Mouse (Mus musculus) CH12.LX (cell line): ENCODE results near the gene Lrp4. TPM values are rescaled to one million over a fixed set of nuclear protein-coding genes. Genes with fewer than 3 reads are reported as not detected.

Source experiments
- DNase-seq: peaks from one replicate; pipeline ENCODE4 v3.0.0-alpha.2; 2013; ENCODE audit errors: extremely low read depth
- H3K27ac ChIP-seq: 2 replicates; pipeline ENCODE4 v1.5.1; 2012; ENCODE audit warnings: low read depth, mild to moderate bottlenecking, control low read depth, moderate library complexity; ENCODE audit not compliant: insufficient read depth
- H3K27me3 ChIP-seq: replicated peaks from 2 replicates; pipeline ENCODE3; 2012; ENCODE audit warnings: inconsistent platforms
- H3K36me3 ChIP-seq, 2 experiments: replicated peaks in 1 of 2; 2 replicates each; pipeline versions ENCODE3 to v1.6.1; 2012; ENCODE audit warnings: inconsistent platforms in 1 of 2, low read length in 1 of 2, mild to moderate bottlenecking in 1 of 2, mixed read lengths in 1 of 2, moderate library complexity in 1 of 2; ENCODE audit not compliant: control insufficient read depth in 1 of 2, insufficient read depth in 1 of 2
- H3K4me1 ChIP-seq, 2 experiments: 2 replicates each; pipeline ENCODE4 v1.6.1; 2012; ENCODE audit warnings: inconsistent platforms in 1 of 2, moderate library complexity in 1 of 2; ENCODE audit not compliant: insufficient read depth in 2 of 2, control insufficient read depth in 1 of 2
- H3K4me2 ChIP-seq: 2 replicates; pipeline ENCODE4 v1.6.1; 2012; ENCODE audit warnings: low read depth, mild to moderate bottlenecking, control low read depth; ENCODE audit not compliant: poor library complexity, insufficient read depth, severe bottlenecking
- H3K4me3 ChIP-seq, 3 experiments: fragments of 150-350 bp in 1 of 3; sonication (generic) in 1 of 3; replicated peaks in 1 of 3; 2 replicates each; pipeline versions ENCODE3 to v1.5.1; 2011 to 2012; ENCODE audit warnings: low read depth in 2 of 3, low read length in 2 of 3, mild to moderate bottlenecking in 2 of 3, moderate library complexity in 2 of 3, control low read depth in 1 of 3, improper control_type of control experiment in 1 of 3, inconsistent platforms in 1 of 3, mixed read lengths in 1 of 3; ENCODE audit not compliant: poor library complexity in 1 of 3
- H3K79me2 ChIP-seq: replicated peaks from 2 replicates; pipeline ENCODE4 v1.6.1; 2012; ENCODE audit warnings: mild to moderate bottlenecking, moderate library complexity; ENCODE audit not compliant: control insufficient read depth, poor library complexity, insufficient read depth, severe bottlenecking; ENCODE audit errors: extremely low read depth
- H3K9ac ChIP-seq: 2 replicates; pipeline ENCODE4 v1.6.1; 2012; ENCODE audit warnings: low read depth, mild to moderate bottlenecking, control low read depth, moderate library complexity; ENCODE audit not compliant: insufficient read depth
- H3K9me3 ChIP-seq: replicated peaks from 2 replicates; pipeline ENCODE3; 2012; ENCODE audit warnings: low read length, inconsistent platforms, mixed read lengths
- BHLHE40 ChIP-seq: IDR thresholded peaks from 2 replicates; pipeline ENCODE4 v1.6.1; 2011; ENCODE audit warnings: mild to moderate bottlenecking, low read depth, low read length, improper control_type of control experiment
- CHD1 ChIP-seq: IDR thresholded peaks from 2 replicates; pipeline ENCODE4 v1.6.1; 2012; ENCODE audit warnings: low read depth, low read length, improper control_type of control experiment, inconsistent platforms
- CHD2 ChIP-seq: IDR thresholded peaks from 2 replicates; pipeline ENCODE4 v1.6.1; 2011; ENCODE audit warnings: low read length, improper control_type of control experiment
- CTCF ChIP-seq, 2 experiments: IDR thresholded peaks in 1 of 2; conservative IDR thresholded peaks in 1 of 2; 2 replicates each; pipeline ENCODE4 v1.5.1; 2011 to 2012; ENCODE audit warnings: low read depth in 2 of 2, low read length in 2 of 2, improper control_type of control experiment in 1 of 2, inconsistent platforms in 1 of 2, mild to moderate bottlenecking in 1 of 2, moderate library complexity in 1 of 2
- EP300 ChIP-seq: IDR thresholded peaks from 2 replicates; pipeline ENCODE4 v1.6.1; 2011; ENCODE audit warnings: low read length, improper control_type of control experiment
- ETS1 ChIP-seq: conservative IDR thresholded peaks from 2 replicates; pipeline ENCODE4 v1.6.1; 2012; ENCODE audit warnings: low read depth, mild to moderate bottlenecking, inconsistent platforms, low read length, improper control_type of control experiment, moderate library complexity
- GABPA ChIP-seq: IDR thresholded peaks from 2 replicates; pipeline ENCODE4 v1.6.1; 2012; ENCODE audit warnings: low read depth, low read length, improper control_type of control experiment, inconsistent platforms; ENCODE audit not compliant: insufficient replicate concordance
- HCFC1 ChIP-seq: IDR thresholded peaks from 2 replicates; pipeline ENCODE4 v1.6.1; 2012; ENCODE audit warnings: low read depth, mild to moderate bottlenecking, inconsistent platforms, low read length, improper control_type of control experiment
- JUN ChIP-seq: IDR thresholded peaks from 2 replicates; pipeline ENCODE4 v1.6.1; 2011; ENCODE audit warnings: low read depth, mild to moderate bottlenecking, low read length, improper control_type of control experiment, moderate library complexity; ENCODE audit not compliant: insufficient read depth
- JUND ChIP-seq: conservative IDR thresholded peaks from 2 replicates; pipeline ENCODE4 v1.6.1; 2011; ENCODE audit warnings: low read depth, low read length, improper control_type of control experiment
- MXI1 ChIP-seq: IDR thresholded peaks from 2 replicates; pipeline ENCODE4 v1.6.1; 2011; ENCODE audit warnings: mild to moderate bottlenecking, low read depth, low read length, improper control_type of control experiment
- PAX5 ChIP-seq: IDR thresholded peaks from 2 replicates; pipeline ENCODE4 v1.6.1; 2012; ENCODE audit warnings: low read length, inconsistent platforms, mixed read lengths
- POLR2AphosphoS2 ChIP-seq: IDR thresholded peaks from 2 replicates; pipeline ENCODE4 v1.6.1; 2011; ENCODE audit warnings: low read depth, low read length, improper control_type of control experiment
- RAD21 ChIP-seq: IDR thresholded peaks from 2 replicates; pipeline ENCODE4 v1.6.1; 2011; ENCODE audit warnings: low read depth, mild to moderate bottlenecking, low read length, improper control_type of control experiment, moderate library complexity
- SIN3A ChIP-seq: IDR thresholded peaks from 2 replicates; pipeline ENCODE4 v1.6.1; 2012; ENCODE audit warnings: low read length, improper control_type of control experiment, inconsistent platforms
- TBP ChIP-seq: conservative IDR thresholded peaks from 2 replicates; pipeline ENCODE4 v1.6.1; 2011; ENCODE audit warnings: low read depth, low read length, improper control_type of control experiment
- TCF12 ChIP-seq: IDR thresholded peaks from 2 replicates; pipeline ENCODE4 v1.6.1; 2014; ENCODE audit warnings: low read depth, mild to moderate bottlenecking, inconsistent platforms, low read length, improper control_type of control experiment
- USF1 ChIP-seq: IDR thresholded peaks from 2 replicates; pipeline ENCODE4 v1.6.1; 2014; ENCODE audit warnings: low read depth, mild to moderate bottlenecking, inconsistent platforms, low read length, improper control_type of control experiment
- USF2 ChIP-seq: conservative IDR thresholded peaks from 2 replicates; pipeline ENCODE4 v1.6.1; 2011; ENCODE audit warnings: low read depth, low read length, improper control_type of control experiment
- ZC3H11A ChIP-seq: IDR thresholded peaks from 2 replicates; pipeline ENCODE4 v1.6.1; 2012; ENCODE audit warnings: low read depth, mild to moderate bottlenecking, inconsistent platforms, low read length, improper control_type of control experiment
- ZKSCAN1 ChIP-seq: IDR thresholded peaks from 2 replicates; pipeline ENCODE4 v1.6.1; 2012; ENCODE audit warnings: low read depth, inconsistent platforms, low read length, improper control_type of control experiment, borderline replicate concordance
- ZMIZ1 ChIP-seq: IDR thresholded peaks from 2 replicates; pipeline ENCODE4 v1.6.1; 2012; ENCODE audit warnings: low read depth, mild to moderate bottlenecking, inconsistent platforms, low read length, improper control_type of control experiment
- ZNF384 ChIP-seq: IDR thresholded peaks from 2 replicates; pipeline ENCODE4 v1.6.1; 2012; ENCODE audit warnings: low read depth, low read length, improper control_type of control experiment, inconsistent platforms
- dilution Hi-C: fragments of 300-500 bp; cut with MboI; formaldehyde crosslinking; loops from 2 replicates; pipeline ENCODE4 v1.14.3; 2020; ENCODE audit warnings: low sequenced_read_pairs; ENCODE audit not compliant: extremely low pct_unique_long_range_greater_than_20kb, extremely low pct_ligation_motif_present
- in situ Hi-C: fragments of 300-500 bp; cut with MboI; formaldehyde crosslinking; loops from 3 replicates; pipeline ENCODE4 v1.14.3; 2019; ENCODE audit warnings: low sequenced_read_pairs, low pct_ligation_motif_present, low pct_unique_long_range_greater_than_20kb, mixed read lengths
- polyA plus RNA-seq: library from polyadenylated mRNA; unstranded; fragments of >175 nt; gene quantifications from 2 replicates; pipeline ENCODE4 v1.2.1, GENCODE M21; 2012; ENCODE audit warnings: low read depth; ENCODE audit not compliant: insufficient read length
- total RNA-seq, 2 experiments: library from RNA; depleted of rRNA; stranded (reverse); fragments of 300-350 nt in 1 of 2; fragments of >200 nt in 1 of 2; gene quantifications; 2 replicates each; pipeline ENCODE4 v1.2.3; 2012 to 2014

Gene Lrp4
- total and polyA plus RNA-seq, 3 experiments: 0.91 to 5.9 (median 1.0) TPM

DNA sequence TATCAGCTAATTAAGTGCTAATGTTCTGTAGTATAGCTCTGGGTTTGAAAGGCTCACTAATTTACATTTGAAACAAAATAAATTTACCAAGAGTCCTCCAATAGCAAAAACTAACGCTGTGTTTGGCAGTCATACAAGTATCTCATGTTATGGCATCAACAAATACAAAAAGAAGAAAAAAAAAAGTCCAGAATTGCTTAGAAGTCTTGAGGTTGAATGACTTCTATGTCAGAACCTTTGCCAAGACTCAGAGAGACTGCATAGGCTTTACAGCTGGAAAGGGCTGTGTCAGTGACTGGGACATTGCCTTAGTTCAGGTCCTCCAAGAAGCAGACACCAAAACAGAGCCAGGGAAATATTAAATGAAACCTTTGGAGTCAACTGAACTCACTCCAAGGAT is 17.4 kb upstream of the Lrp4 start:
- DNase-seq: no peak
- H3K4me2 ChIP-seq: no peak overlapping the region
- no peak overlapping the region for H3K4me3 ChIP-seq
- H3K9ac ChIP-seq: no peak overlapping the region
- dilution Hi-C loops: no loop called here
- no peaks in the 10 kb centered on the region; the same call in 1 of the 2 replicates for H3K79me2 ChIP-seq
- peaks cover 0 to 3% of the 10 kb centered on the region in 2 experiments for H3K36me3 ChIP-seq
- H3K4me1 ChIP-seq: peaks cover 0 to 13% of the 10 kb centered on the region in 2 experiments; a peak in 2 of 4 replicates
- no peaks in the 10 kb centered on the region for H3K27me3 ChIP-seq
- no peaks in the 10 kb centered on the region for H3K9me3 ChIP-seq
- in situ Hi-C loops: no loop called here
- TF ChIP-seq USF2 (no peak), JUN (no peak), ZMIZ1 (no peak), TCF12 (no peak), HCFC1 (no peak), GABPA (no peak), ZNF384 (no peak), JUND (no peak), RAD21 (no peak), ZC3H11A (no peak), USF1 (no peak)
- no peak overlapping the region for H3K27ac ChIP-seq

DNA sequence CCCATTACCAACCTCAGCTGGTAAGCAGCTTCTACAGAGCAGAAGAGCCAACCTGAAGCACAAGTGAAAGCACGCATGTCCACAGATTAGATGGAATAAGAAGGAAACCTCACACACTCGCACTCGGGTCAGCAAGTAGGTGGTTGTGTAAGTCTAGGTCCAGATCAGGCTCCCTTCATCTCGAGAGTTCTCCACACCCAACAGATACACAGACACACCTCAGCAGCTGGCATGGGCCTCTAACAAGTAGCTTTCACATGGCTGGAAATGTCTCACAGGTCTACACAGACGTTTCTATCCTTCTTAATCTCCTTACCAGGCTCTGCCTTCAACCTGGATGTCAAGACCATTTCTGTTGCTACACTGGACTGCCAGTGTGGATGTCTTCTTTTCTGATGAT is 16.6 kb upstream of the Lrp4 start:
- Histone ChIP-seq H3K36me3 (peaks cover 0 to 3% of the 10 kb centered on the region in 2 experiments), H3K27ac (no peak overlapping the region), H3K9me3 (no peaks in the 10 kb centered on the region), H3K4me3 (no peak overlapping the region), H3K4me1 (peaks cover 0 to 16% of the 10 kb centered on the region in 2 experiments; a peak in 2 of 4 replicates), H3K79me2 (no peaks in the 10 kb centered on the region; the same call in 1 of the 2 replicates), H3K27me3 (no peaks in the 10 kb centered on the region), H3K4me2 (no peak overlapping the region), H3K9ac (no peak overlapping the region)
- dilution Hi-C loops (no loop called here), in situ Hi-C loops (no loop called here)
- DNase-seq: no peak
- TF ChIP-seq USF2 (no peak), ETS1 (no peak), SIN3A (no peak), CTCF (conservative IDR thresholded peaks at IDR 0.05 in 1 of 2, IDR thresholded peaks at IDR 0.05 in 1 of 2; ENCODE audit: low read depth in 2 of 2, low read length in 2 of 2) (no peak), ZMIZ1 (no peak), BHLHE40 (no peak), TCF12 (no peak), PAX5 (no peak), TBP (no peak), USF1 (no peak), ZKSCAN1 (no peak), EP300 (no peak), JUND (no peak), CHD1 (no peak), CHD2 (no peak), MXI1 (no peak), POLR2AphosphoS2 (no peak)
